Comparison of ENCODE assay signal across 17 mouse cellular contexts in the genomic region with DNA sequence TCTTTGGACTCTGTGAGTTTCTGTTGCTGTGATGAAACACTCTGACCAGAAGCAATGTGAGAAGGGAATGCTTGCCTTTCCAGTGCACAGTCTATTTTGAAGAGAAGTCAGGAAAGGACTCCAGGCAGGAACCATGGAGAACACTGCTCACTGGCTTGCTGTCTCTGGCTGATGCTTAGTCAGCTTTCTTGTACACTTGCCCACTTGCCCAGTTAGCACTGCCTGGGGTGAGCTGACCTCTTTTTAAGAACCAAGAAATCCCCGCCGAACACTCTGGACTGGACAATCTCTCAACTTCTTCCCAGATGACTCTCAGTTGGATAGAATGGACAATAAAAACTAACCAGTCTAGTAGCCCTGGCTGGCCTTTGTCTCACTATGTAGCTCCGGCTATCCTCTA.
"Had no signal": no experiment of that assay in that cellular context is flagged by ENCODE, and none has a peak within 500 bp of the region (broad histone marks: within the 10 kb centered on the region; RNA-seq: fewer than 3 reads in every experiment).

No protein-coding gene starts in this region.

- H3K9ac ChIP-seq: limb, embryonic 15.5 days; liver, embryonic 12.5 days; lung, embryonic 14.5 days; midbrain, embryonic 12.5 days; neural tube, embryonic 13.5 days; stomach, embryonic 15.5 days had no signal

- H3K9me3 ChIP-seq: limb, embryonic 15.5 days; liver, embryonic 12.5 days; megakaryocyte, embryonic 14.5 days; midbrain, embryonic 12.5 days; neural tube, embryonic 13.5 days; stomach, embryonic 15.5 days had no signal

- H3K27me3 ChIP-seq: limb, embryonic 15.5 days; liver, embryonic 12.5 days; megakaryocyte, embryonic 14.5 days; midbrain, embryonic 12.5 days; neural tube, embryonic 13.5 days; stomach, embryonic 15.5 days had no signal

- H3K4me1 ChIP-seq: limb, embryonic 15.5 days; liver, embryonic 12.5 days; megakaryocyte, embryonic 14.5 days; midbrain, embryonic 12.5 days; neural tube, embryonic 13.5 days had no signal

- H3K36me3 ChIP-seq: limb, embryonic 15.5 days; liver, embryonic 12.5 days; midbrain, embryonic 12.5 days; stomach, embryonic 15.5 days had no signal

- H3K27ac ChIP-seq: kidney, postnatal 0 days; limb, embryonic 15.5 days; liver, embryonic 12.5 days; macrophage; midbrain, embryonic 12.5 days; neural tube, embryonic 13.5 days; stomach, embryonic 15.5 days had no signal

- H3K4me3 ChIP-seq: limb, embryonic 15.5 days; liver, embryonic 12.5 days; megakaryocyte, embryonic 14.5 days; midbrain, embryonic 12.5 days; neural tube, embryonic 13.5 days; stomach, embryonic 15.5 days had no signal

- ATAC-seq: liver, embryonic 12.5 days; midbrain, embryonic 16.5 days had no signal

- DNase-seq: kidney, postnatal 36 days; layer of hippocampus, adult 9-11 months; layer of hippocampus, postnatal 36 days; lung, embryonic 14.5 days; lung, postnatal 14 days; right cerebral cortex, postnatal 14 days; thymus, adult 2 months; thymus, postnatal 25 days had no signal

- H3K4me2 ChIP-seq: limb, embryonic 15.5 days; liver, embryonic 12.5 days; lung, embryonic 14.5 days; midbrain, embryonic 12.5 days; neural tube, embryonic 13.5 days; stomach, embryonic 15.5 days had no signal
